Mouse (Mus musculus) left cerebral cortex, postnatal 10 days (tissue): ENCODE measurements around the gene Lrrc4b. TPM values are rescaled to one million over a fixed set of nuclear protein-coding genes. Genes with fewer than 3 reads are reported as not detected.

Experiments used
- DNase-seq, 2 experiments: peaks; one replicate each; pipeline ENCODE4 v3.0.0; 2021 to 2022; ENCODE audit warnings: low spot score in 2 of 2, mixed read lengths in 1 of 2; ENCODE audit errors: extremely low spot score in 1 of 2
- intact Hi-C: fragments of 180-260 bp; cut with DNase I; formaldehyde crosslinking; loops from one replicate; pipeline ENCODE4 v1.15.1; 2025
- total RNA-seq, 2 experiments: library from RNA; stranded (reverse); gene quantifications; 2 replicates each; pipeline ENCODE4 v1.2.3; 2021

Gene Lrrc4b
- 100 to 1,000 TPM; 311 to 323 TPM for total RNA-seq

DNA sequence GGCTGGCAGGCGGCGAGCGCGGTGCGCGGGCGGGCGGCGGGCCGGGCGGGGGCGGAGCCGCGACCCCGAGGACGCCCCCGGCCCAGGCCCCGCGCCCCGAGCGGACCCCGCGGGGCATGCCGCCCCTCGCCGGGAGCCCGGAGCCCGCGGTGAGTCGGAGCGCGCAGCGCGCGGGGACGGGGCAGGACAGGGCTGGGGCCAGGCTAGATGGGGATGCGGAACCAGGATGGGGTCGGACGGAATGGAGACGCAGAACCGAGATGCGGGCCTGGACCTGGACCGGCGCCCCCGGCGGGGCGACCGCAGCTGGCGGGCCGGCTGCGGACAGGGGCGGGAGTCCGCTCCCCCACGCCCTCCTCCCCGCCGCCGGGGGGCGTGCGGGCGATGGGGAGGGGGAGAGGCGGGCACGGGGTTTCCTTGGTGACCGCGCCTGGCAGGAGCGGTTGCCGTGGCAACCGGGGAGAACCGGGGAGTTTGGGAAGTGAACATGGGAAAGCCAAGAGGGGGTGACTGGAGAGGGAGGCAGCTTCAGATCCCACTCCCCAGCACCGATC is at the start of gene Lrrc4b:
Lrrc4b (plus strand) TSS at position 51 of the 554 bp plus-strand sequence.
- intact Hi-C loops = no loop called here
- DNase-seq = peak; percentile 79 to 89

DNA sequence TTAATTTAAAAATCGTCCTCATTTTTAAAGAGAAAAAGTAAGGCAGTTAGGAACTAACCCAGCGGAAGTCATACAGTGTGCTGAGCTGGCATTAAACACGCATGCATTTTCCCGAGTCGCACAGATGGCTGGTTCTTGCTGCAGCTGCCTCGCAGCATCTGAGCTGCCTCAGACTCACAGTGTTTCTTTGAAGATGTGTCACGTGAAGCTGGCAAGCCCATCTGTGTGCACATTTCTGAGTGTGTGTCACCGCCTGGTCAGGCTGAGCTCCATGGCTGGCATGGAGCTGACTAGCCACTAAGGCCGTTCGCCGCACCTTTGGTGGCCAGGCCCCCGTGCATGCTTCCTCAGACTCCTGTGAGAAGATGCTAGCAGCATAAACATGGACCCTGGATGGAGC is 46.3 kb upstream of the Lrrc4b start:
- peak; percentile 70 to 84 for DNase-seq
- intact Hi-C loops = no loop called here

DNA sequence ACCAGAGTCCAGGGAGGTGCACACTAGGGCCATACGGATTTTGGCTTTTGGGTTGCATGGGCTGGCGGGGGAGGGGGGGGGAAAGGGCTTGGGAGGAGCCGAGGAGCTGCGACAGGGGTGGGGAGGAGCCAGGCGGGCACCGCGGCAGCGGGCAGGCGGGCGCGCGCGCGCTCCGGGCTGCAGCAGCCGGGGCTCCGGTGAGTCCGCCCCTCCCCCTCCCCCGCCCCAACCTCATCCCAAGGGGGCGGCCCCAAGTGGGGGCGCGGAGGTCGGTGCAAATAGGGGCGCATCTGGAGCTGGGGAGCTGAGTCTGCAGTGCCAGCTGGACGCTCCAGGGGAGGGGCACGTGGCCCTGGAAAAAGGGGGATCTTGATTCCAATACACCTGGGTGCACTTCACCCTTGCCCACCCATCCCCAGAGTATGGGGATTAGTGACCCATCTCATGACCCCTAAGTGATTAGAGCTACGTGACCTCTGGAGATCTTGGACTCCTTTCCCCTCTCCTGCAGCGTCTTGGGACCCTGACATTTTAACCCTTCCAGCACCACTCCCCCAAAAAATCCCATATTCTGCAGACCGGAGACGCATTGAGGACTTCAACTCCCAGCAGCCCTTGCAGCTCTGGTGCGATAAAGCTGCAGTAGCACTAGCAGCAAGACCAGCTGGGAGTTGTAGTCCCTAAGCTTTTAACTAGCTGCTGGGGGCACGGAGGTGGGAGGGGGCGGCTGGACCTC is 44.7 kb upstream of the Lrrc4b start, which contains the start of gene Syt3:
Syt3 (plus strand) TSS at position 123 of the 736 bp plus-strand sequence.
- peak; percentile 77 to 82 for DNase-seq
- intact Hi-C loops = no loop called here

DNA sequence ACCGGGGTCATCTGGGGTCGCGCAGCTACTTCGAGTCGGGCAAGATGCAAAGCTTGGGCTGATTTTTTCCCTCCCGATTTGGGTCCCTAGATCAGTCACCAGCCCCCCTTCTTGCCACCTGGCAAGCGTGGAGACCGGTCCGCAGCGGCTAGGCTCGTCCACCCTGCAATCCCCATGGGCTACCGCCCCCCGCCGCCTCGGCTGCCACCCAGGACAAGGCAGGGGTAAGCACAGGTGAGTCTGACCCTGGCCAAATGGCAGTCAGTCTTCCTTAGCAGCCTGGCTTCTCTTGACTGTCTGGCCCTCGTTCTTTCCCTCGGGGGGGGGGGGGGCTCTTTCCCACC is 44.1 kb upstream of the Lrrc4b start:
- intact Hi-C loops = no loop called here
- DNase-seq = peak in 1 of 2 experiments; percentile 76

DNA sequence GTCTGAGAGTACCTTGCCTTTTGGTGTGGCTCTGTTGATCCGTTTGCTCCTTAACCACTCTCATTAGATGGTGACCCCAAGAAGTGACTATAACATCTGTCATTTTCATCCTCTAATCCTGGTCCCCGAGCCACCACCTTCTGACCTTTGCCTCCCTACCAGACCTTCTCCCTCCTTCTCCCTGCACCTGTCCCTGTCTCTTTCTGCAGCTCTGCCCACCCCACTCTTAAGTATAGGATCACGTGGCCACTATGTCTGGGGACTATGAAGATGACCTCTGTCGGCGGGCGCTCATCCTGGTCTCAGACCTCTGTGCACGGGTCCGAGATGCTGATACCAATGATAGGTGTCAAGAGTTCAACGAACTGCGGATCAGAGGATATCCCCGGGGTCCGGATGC is 43.1 kb upstream of the Lrrc4b start, which contains the start of gene 1700008O03Rik:
1700008O03Rik (minus strand) TSS at position 101 of the 400 bp plus-strand sequence.
- intact Hi-C loops = no loop called here
- no peak for DNase-seq

DNA sequence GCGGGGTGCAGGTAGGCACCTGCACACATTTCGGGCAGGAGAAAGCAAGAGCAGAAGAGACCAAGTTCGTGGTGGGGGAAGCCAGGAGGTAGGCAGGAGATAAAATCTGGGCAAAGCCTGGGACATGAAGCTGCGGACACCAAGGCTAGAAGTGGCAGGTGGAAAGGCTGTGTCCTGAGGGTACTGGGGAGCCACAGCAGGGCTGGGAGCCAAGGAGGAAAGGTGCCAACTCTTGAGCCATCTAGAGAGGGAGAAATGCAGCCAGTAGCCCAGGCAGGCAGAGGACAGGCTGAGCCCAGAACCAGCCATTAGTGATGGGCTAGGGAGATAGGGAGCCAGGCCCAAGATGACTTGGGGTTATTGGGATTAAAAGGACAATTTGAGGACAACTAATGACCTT is 37.0 kb upstream of the Lrrc4b start:
- no peak for DNase-seq
- intact Hi-C loops = no loop called here

DNA sequence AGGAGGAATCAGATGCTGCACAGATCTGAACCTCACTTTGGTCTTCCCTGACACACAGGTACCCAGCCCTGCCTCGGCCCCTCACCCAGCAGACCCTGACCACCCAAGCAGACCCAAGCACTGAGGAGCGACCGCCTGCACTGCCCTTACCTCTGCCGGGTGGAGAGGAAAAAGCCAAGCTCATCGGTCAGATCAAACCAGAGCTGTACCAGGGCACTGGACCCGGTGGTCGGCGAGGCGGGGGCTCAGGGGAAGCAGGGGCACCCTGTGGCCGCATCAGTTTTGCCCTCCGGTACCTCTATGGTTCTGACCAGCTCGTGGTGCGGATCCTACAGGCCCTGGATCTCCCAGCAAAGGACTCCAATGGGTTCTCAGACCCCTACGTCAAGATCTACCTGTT is 36.5 kb upstream of the Lrrc4b start:
- intact Hi-C loops = no loop called here
- DNase-seq = no peak

DNA sequence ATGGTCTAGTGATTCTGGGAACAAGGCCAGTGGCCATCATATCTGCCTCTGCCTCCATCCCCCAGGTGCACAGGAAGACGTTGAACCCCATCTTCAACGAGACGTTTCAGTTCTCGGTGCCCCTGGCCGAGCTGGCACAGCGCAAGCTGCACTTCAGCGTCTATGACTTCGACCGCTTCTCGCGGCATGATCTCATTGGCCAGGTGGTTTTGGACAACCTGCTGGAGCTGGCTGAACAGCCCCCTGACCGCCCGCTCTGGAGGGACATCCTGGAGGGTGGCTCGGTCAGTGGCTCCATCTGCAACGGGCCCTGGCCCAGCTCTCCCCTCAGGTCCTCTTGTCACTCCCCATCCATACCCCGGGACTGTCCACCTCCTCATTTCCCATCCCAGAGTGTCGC is 35.5 kb upstream of the Lrrc4b start:
- no peak for DNase-seq
- intact Hi-C loops = no loop called here

DNA sequence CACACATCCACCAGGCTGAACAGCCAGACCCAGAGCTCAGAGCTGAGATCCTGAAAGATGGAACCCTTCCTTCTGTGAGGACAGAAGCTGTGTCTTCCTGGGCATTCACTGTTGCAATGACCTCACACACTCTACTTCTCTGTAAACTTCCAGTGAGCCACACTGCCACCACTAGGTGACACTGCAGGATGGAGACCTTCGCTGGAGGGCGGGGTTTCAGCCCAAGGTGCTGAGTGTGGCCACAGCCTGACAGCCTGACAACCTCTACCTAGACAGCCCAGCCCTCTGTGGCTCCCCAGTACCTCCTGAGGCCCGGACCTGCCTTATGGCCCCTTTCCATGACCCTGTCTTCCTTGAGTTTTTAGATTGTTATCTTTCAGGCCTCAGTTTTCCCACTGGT is 30.2 kb upstream of the Lrrc4b start:
- intact Hi-C loops = no loop called here
- DNase-seq = peak in 1 of 2 experiments; percentile 55

DNA sequence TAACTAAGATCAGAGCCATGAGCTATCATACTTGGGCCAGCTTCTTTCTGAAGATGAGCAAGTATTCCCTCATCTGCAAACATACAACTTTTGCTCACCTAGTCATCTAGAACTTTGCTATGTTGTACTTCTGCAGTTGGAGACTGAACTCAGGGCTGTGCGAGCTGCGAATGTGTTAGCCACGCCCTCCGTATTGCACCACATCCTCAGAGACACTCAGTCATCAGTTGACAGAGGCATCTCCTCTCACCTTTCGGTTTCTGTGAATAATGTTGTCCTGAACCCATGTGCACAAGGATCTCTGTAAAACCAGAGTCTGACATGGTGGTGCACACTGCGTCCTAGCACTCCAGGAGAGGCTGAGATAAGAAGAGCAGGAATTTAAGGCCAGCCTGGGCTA is 27.1 kb upstream of the Lrrc4b start:
- DNase-seq = no peak
- intact Hi-C loops = no loop called here

DNA sequence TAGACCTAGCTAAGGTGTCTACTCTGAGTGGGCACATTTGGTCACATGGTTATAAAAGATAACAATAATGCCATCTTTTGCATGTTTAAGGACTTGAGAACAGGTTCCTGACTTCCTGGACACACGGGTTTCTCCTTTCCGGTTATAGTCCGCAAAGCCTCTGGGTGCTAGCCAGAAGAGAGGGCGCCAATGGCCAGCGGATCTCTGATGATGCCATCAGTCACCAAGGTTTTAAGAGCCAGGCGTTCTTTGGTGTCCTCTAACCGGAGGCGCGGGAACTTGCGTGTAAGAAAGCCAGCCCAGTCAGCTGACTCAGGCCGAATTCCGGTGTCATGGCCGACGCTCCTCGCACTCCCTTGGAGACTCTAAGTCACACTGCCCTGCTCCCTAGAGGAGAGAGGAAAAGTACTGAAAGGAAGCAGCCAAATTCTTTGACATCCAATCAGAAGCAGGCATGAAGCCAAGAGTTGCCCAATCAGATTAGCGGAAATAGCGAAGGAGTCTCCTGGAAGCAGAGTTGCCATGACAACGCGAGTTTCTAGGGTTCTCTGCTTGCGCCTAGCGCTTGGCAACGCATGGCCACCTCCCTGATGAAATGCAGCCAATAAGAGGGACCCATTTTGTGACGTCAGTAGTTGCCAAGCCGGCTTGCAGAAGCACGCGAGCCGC is 23.3 kb upstream of the Lrrc4b start:
- peak; percentile 96 to 99 for DNase-seq
- intact Hi-C loops = no loop called here

DNA sequence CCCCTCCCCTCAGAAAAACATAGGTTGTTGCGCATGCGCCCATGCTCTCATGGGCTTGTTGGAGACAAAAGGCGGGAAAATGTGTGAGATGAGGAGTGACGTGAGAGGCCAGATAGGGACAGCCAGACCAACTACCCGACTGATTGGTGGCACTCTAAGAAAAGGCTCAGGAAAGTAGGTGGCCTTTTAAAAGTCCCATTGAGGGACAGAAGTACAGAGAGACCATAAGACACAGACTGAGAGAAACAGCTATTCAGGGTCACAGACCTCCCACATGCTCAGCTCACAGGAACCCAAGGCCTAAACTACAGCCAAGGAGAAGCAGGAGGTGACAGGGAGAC is 22.8 kb upstream of the Lrrc4b start:
- intact Hi-C loops = no loop called here

DNA sequence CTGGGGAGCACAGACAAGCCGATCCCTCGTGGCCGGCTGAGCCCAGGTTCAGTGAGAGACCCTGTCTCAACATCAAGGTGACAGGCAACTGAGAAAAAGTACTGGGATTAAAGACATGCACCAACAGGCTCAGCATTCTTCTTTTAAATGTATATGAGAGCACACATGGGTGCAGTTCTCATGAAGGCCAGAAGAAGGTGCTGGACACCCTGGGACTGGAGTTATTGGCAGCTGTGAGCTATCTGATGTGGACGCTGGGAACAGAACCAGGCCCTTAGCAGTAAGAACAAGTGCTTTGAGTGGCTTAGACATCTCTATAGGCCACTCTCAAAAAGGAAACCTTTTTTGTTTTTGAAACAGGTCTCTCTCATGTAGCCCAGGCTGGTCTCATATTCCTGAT is 17.7 kb upstream of the Lrrc4b start:
- intact Hi-C loops = no loop called here
- no peak for DNase-seq

More for the DNA sequence above, 22.8 kb upstream of the Lrrc4b start:
- no peak for DNase-seq

DNA sequence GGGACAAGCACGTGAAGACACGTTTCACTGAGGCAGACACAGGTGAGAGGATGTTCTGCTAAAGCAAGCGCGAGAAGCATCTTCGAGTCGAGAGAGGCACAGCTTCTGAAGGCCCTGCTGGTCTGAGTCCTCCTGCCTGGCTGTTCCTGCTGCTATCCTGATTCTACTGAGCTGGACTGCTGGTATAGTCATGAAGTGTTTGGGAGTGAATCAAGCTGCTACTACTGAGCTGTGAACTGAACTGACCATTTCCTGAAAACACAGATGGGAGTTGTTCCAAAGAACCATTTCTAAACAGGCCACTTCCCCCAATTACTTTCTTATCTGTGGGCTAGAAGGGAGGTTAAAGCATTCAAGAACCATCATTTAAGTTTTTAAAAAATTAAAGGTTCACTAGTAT is 15.5 kb upstream of the Lrrc4b start:
- intact Hi-C loops = no loop called here
- DNase-seq = no peak

DNA sequence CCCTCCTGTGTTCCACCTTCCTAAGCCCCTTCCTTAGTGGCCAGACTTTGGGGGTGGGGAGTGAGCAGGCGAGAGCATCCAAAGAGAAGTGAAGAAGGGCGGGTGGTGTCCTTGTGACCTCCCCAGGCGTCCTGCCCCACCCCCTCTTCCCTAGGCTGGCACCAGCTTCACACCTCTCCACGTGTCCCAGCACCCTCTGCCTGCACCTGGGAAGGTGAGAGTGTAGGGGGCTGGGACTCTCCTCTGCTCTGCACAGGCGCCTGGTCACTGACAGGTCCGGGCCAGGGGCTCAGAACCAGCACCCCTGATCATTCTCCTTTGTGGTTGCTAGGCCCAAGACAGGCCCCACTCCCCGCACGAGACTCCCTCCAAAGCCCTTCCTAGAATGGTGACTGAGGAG is 1.2 kb upstream of the Lrrc4b start:
- no peak for DNase-seq
- intact Hi-C loops = no loop called here

DNA sequence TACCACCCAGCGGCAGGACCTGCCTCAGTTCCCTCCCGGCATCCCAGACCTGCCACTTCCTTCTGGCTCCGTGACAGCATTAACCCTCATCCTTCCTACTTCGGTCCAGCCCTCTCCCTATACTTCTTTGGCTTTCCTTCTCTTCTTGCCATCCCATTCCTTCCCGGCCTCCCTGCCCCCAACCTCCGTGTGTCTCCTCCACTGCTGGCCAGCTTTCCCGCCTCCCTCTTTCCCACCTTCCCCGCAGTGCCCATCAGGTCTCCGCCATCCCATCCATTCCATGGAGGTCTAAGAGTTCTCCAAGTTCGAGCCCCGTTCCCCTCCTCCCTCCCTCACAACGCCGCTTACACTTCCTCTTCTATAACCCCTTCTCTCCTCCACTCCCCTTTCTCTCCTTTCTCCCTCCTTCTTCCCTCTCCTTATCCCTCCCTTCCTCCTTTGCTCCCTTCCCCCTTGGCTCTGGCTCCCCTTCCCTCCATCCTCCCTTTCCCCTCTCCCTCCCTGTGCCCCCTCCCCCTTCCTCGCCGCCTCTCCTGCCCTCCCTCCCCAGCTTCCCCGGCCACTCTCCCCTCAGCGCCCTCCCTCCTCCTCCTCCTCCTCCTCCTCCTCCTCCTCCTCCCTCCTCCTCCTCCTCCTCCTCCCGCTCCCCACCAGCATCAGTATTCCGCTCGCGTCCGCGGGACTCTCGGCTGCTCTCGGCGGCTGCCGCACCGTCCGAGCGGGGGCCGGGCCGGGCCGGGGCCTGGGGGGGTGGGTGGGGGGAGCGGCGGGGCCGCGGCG is 457 bp upstream of the Lrrc4b start:
- DNase-seq = peak in 1 of 2 experiments; percentile 83
- intact Hi-C loops = no loop called here

DNA sequence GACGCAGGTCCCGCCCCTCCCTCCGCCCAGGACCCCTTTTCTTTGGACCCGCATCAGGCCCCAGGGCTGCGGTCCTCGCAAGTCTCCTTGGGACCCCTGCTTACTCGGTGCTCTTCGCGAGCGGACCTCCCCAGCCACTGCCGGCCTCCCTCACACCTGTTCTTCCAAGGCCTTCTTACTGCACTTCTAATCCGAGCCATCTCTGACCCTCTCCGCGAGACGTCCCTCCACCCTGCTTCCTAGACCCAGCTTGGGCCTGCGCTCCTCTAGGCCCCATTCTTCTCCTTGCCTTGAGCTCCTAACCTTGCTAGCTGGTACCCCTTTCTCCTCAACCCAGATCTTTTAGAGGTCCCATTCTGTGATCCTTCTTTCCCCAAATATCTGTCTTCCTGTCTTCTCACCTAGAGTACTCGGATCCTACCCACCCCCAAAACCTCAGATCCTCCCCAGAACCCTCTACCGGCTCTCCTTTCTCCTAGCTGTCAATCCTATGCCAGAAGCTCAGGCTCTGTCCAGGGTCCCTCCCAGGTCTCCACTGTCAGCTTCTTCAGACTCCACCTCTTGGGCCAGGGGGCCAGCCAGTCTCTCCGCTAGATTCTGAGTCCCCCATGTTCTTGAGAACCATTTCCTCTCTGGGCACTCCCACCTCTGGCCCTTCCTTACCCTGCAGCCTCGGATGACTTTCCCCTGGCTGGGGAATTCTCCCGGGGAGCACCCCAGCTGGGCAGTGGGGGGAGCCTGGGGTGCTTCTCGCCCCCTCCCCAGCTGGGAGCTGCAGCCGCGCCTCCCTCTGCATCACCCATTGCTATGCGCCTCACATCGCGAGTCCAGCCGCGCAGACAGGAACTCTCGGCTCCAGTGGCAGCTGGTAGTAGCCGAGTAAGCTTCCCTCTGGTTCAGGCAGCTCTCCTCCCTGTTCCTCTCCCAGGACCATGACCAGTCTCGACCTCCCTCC is 993 bp downstream of the Lrrc4b start:
- peak; percentile 56 to 73 for DNase-seq
- intact Hi-C loops = no loop called here

DNA sequence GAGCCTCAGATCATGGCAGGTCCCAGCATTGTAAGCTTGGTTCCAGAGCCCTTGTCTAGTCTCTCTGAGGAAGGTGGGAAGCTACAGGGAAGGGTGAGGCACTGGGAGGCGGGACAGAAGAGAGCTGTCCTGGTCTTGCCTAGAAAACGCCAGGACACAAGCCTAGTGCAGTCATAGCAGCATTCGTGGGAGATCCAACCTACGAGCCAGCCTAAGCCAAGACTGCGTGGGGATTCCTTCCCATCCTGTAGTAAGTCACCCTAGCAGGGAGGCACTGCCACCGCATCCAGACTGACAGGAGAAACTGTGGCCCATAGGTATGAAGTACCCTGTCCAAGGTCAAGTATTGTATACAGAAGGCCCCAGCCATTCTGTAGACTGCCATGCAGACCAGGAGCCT is 3.7 kb downstream of the Lrrc4b start:
- intact Hi-C loops = no loop called here

More for the DNA sequence above, 3.7 kb downstream of the Lrrc4b start:
- no peak for DNase-seq
